ENCODE assay signal across 12 mouse cellular contexts in the genomic region with DNA sequence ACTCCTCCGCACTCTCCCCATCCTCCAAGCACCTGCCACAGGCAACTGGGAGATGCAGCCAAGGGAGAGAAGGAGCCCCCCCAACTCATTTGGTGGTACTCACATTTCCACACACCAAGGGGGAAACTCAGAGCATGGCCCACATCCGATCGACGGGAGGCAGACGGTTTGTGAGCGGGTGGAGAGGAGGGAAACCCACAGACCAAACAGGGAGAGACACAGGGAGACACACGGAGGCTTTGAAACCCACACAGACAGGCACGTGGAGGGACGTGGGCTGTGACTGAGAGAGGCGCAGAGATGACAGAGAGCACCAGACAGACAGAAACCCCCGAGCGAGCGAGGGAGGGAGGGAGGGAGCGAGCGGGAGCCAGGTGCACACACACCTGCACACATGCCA. TPM values are rescaled to one million over a fixed set of nuclear protein-coding genes. Genes with fewer than 3 reads are reported as not detected.
DNase-seq lines count a peak whose midpoint lies in the region; ATAC-seq and TF ChIP-seq lines count a peak whose summit lies in the region.
"Had no signal": no experiment of that assay in that cellular context is flagged by ENCODE, and none has a peak within 500 bp of the region (broad histone marks: within the 10 kb centered on the region; RNA-seq: fewer than 3 reads in every experiment).

No protein-coding gene starts in this region.

- H3K9me3 ChIP-seq in E14TG2a.4 (ENCODE audit: low read length): no peaks in the 10 kb centered on the region
- H3K9me3 ChIP-seq in hindbrain, embryonic 16.5 days (ENCODE audit: control insufficient read depth, low read length): no peaks in the 10 kb centered on the region

- no peak overlapping the region for H3K4me2 ChIP-seq in hindbrain, embryonic 16.5 days (ENCODE audit: low read length)
- H3K4me2 ChIP-seq: heart, embryonic 11.5 days had no signal

- peak overlapping the region; percentile 34; the same call in 1 of the 2 replicates for H3K27ac ChIP-seq in hindbrain, embryonic 16.5 days (ENCODE audit: low read depth, low read length)

- peak overlapping the region; percentile 63 for H3K4me3 ChIP-seq in E14TG2a.4 (replicated peaks; ENCODE audit: low read length)
- H3K4me3 ChIP-seq in hindbrain, embryonic 16.5 days (ENCODE audit: low read length): no peak overlapping the region

- H3K9ac ChIP-seq in hindbrain, embryonic 16.5 days (ENCODE audit: low read depth, low read length): no peak overlapping the region

- peaks cover 42% of the 10 kb centered on the region for H3K4me1 ChIP-seq in E14TG2a.4 (replicated peaks; ENCODE audit: low read depth, low read length)
- peaks cover 36% of the 10 kb centered on the region for H3K4me1 ChIP-seq in hindbrain, embryonic 16.5 days (ENCODE audit: control insufficient read depth, insufficient read depth, low read depth, low read length)

- WGBS in hindbrain, embryonic 16.5 days: 51% methylated on average over 15 of the region's 15 CpGs

- peak; percentile 26 to 61 for DNase-seq in left cerebral cortex, adult 18-20 months (ENCODE audit: low spot score in 2 of 2)
- DNase-seq in left cerebral cortex, adult 11 months (ENCODE audit: low spot score): no peak
- peak; percentile 8 for DNase-seq in A20 (ENCODE audit: low read depth, low spot score)
- no peak for DNase-seq in adrenal gland, postnatal 10 days
- no peak for DNase-seq in embryo, embryonic 9.5 days (ENCODE audit: extremely low spot score)
- no peak for DNase-seq in lung, adult 18-20 months
- DNase-seq: gastrocnemius, postnatal 10 days had no signal

- H3K27me3 ChIP-seq in E14TG2a.4 (ENCODE audit: insufficient read depth, low read length): peaks cover 68% of the 10 kb centered on the region
- 0 out of 2 replicates have a peak, but pooled peaks cover 2% of the 10 kb centered on the region for H3K27me3 ChIP-seq in hindbrain, embryonic 16.5 days (replicated peaks; ENCODE audit: control insufficient read depth, insufficient read depth, low read length)

- no peaks in the 10 kb centered on the region for H3K36me3 ChIP-seq in E14TG2a.4 (ENCODE audit: insufficient read depth, low read length)
- peaks cover 2% of the 10 kb centered on the region; the same call in 1 of the 2 replicates for H3K36me3 ChIP-seq in hindbrain, embryonic 16.5 days (ENCODE audit: control insufficient read depth, insufficient read depth, low read length)

- ATAC-seq in hindbrain, embryonic 16.5 days: no peak

- no peak for TF ChIP-seq CTCF in E14TG2a.4 (conservative IDR thresholded peaks at IDR 0.05; ENCODE audit: low read length)

RNA-seq across cellular contexts. Expression of gene Abcc3, which starts 31.6 kb away (rescaled TPM):
- total RNA-seq in left cerebral cortex, adult 18-20 months (2021): 1 to 10 TPM; 2.5 to 3.7 TPM
- polyA plus RNA-seq in hindbrain, embryonic 16.5 days (2015; fragmentation: Nextera tagmentation; extraction: Ambion mirVana): 0.91 and 1.3 TPM in 2 replicates
- 1 to 10 TPM; 6.4 to 8.3 TPM for total RNA-seq in adrenal gland, postnatal 10 days (2021)
- total RNA-seq: megakaryocyte-erythroid progenitor cell, adult 5-6 weeks had no signal

RNA-seq across cellular contexts. Expression of gene Cacna1g, which starts 49.6 kb away (rescaled TPM):
- total RNA-seq in left cerebral cortex, adult 18-20 months (2021): 10 to 100 TPM; 72.0 to 86.1 TPM
- 15.1 and 20.5 TPM in 2 replicates for polyA plus RNA-seq in hindbrain, embryonic 16.5 days (2015; fragmentation: Nextera tagmentation; extraction: Ambion mirVana)
- total RNA-seq in adrenal gland, postnatal 10 days (2021): 1 to 10 TPM; 2.1 to 2.8 TPM
- total RNA-seq: neutrophil, adult 5-6 weeks had no signal

Comparison
In these comparisons a context has a peak if more than half of its experiments do, and no peak if none do; other contexts are left out.
1. DNase-seq: peak in left cerebral cortex, adult 18-20 months (2 of 2) and A20 (single experiment); none in left cerebral cortex, adult 11 months (single experiment), adrenal gland, postnatal 10 days (single experiment), embryo, embryonic 9.5 days (single experiment) and lung, adult 18-20 months (0 of 2).
2. RNA of gene Cacna1g, which starts 49.6 kb away (total RNA-seq): 72.0 to 86.1 TPM in left cerebral cortex, adult 18-20 months; 2.1 to 2.8 TPM in adrenal gland, postnatal 10 days; every median in the first group is over 10 times any median in the second.